Mouse (Mus musculus) embryo, embryonic 11.5 days (tissue): ENCODE measurements around the gene Gm9046.
"Not testable (repeated sequence)": the region's sequence is repeated elsewhere in the genome, so short reads cannot be mapped to it uniquely, and the experiment has no call there.

Experiments
- DNase-seq: peaks from one replicate; pipeline ENCODE4 v3.0.0-alpha.2; 2012; ENCODE audit warnings: low read depth, low spot score

The Gm9046 gene

DNA sequence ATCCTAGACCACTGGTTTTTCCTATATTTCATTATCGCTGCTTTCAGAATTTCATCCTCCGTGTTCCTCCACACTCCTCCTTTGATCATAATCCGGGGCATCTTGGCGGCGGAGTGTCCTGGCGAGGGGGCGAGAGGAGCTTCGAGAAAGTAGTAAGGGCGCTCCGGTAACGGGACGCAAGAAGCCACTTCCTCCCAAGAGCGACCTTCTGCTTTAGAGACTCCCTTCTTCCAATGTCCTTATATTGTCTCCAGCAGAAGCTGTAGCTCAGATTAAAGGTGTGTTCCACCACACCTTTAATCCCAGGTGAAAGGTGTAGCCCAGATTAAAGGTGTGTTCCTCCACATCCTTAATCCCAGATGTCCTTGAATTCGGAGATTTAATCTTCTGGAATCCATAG, at the start of gene Gm9046:
Gene Gm9046, minus strand, starts transcription at position 101 of the 400 bp plus-strand sequence.
- not testable (repeated sequence) for DNase-seq

- DNase-seq: peak; percentile 70
These were observed 27.4 kb upstream of the Gm9046 start for GRCm38 (mm10) chr10:118370443-118370842.

DNA sequence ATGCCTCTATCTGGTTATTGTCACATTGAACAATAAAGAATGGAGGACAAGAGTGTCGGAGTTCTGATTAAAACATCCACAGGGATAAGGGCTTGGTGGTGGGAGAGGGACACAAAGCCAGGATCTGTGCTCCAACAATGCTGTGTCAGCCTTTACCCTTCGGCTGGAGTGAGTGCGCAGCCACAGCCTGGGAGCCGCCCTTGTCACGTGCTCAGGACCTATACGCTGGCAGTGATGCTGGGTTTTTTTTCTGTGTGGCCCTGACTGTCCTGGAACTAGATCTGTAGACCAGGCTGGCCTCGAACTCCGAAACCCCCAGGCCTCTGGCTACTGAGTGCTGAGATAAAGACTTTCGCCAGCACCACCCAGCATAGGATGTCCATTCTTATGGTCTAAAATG, 26.5 kb upstream of the Gm9046 start:
- no peak for DNase-seq

- DNase-seq: not testable (repeated sequence)
These were observed 10.9 kb upstream of the Gm9046 start, which contains the start of gene Gm9049 for GRCm38 (mm10) chr10:118354005-118354404. Gene Gm9049 (minus strand): TSS chr10:118354105.

GRCm38 (mm10) chr10:118348579-118348978, 5.5 kb upstream of the Gm9046 start, which contains the start of gene Gm9048:
Gene Gm9048 (minus strand): TSS chr10:118348679.
- not testable (repeated sequence) for DNase-seq

GRCm38 (mm10) chr10:118337731-118338130, 5.3 kb downstream of the Gm9046 start, which contains the start of gene Gm9045:
Gene Gm9045 (minus strand): TSS chr10:118337831.
- DNase-seq: not testable (repeated sequence)

- DNase-seq: not testable (repeated sequence)
These were observed 10.7 kb downstream of the Gm9046 start, which contains the start of gene Gm9044 for GRCm38 (mm10) chr10:118332308-118332707. Gene Gm9044 (minus strand): TSS chr10:118332408.

DNA sequence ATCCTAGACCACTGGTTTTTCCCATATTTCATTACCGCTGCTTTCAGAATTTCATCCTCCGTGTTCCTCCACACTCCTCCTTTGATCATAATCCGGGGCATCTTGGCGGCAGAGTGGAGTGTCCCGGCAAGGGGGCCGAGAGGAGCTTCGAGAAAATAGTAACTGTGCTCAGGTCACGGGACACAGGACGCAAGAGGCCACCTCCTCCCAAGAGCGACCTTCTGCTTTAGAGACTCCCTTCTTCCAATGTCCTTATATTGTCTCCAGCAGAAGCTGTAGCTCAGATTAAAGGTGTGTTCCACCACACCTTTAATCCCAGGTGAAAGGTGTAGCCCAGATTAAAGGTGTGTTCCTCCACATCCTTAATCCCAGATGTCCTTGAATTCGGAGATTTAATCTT, 16.2 kb downstream of the Gm9046 start, which contains the start of gene Gm9040:
Gene Gm9040, minus strand, starts transcription at position 101 of the 400 bp plus-strand sequence.
- DNase-seq: not testable (repeated sequence)

GRCm38 (mm10) chr10:118319024-118319423, 24.0 kb downstream of the Gm9046 start:
- no peak for DNase-seq

DNA sequence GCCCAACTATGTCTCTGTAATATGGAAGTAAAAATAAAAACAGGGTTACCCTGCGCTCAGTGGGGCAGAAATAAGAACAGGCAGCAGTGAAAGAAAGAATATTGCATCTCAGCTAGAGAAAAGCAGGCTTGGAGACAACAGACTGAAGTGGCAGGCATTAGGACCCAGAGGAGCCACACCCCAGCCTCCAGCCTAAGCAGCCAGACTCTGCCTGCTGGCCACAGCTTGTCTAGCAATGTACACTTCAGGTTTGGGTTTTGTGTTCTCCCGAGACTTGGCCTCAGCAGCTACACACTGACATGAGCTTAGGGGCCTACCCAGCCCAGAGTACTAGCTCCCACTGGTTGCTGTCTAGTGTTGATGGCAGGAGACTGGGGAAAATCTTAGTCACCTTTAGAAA, 40.9 kb downstream of the Gm9046 start:
- DNase-seq: not testable (repeated sequence)

- DNase-seq: no peak
These were observed 48.1 kb downstream of the Gm9046 start, which contains the start of gene Iltifb for GRCm38 (mm10) chr10:118294938-118295337. Gene Iltifb (minus strand): TSS chr10:118295038.
